Mouse (Mus musculus): ENCODE measurements at regions not wholly inside any gene's neighbourhood (a gene's known extent, or its start where the extent isn't known, plus 50 kb on each side); places are given as distances from the start of the nearest gene placed in this dataset.
"Not testable (repeated sequence)": the region's sequence is repeated elsewhere in the genome, so short reads cannot be mapped to it uniquely, and the experiment has no call there.

DNA sequence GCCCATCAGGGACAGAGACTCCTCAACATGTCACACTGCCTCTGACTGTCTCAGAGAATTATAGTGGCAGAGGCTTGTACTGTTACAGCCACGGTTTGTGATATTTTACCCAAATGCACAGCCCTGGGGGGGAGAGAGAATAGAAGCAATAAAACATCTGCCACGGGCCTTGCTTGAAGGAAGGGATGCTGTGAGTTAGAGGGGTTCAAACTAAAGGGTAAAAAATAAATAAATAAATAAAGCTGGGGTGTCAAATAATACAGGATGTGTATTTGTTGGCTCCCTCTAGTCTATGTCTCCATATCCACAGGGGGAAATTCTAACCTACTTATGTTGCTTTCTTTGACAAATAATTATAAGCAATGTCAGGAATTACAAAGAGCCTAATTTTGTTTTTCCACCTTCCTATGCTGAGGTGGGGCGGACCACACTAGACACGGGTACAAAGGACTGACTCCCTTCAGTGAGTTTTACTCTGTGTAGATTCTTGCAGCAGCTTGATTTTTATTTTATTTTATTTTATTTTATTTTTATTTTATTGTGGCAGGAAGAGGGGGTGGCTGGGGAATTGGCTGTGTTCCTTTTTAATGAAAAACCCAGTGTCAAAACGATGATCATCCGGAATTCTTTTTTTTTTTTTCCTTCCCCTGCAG is 281.3 kb downstream of the Gxylt1 start:
- Histone ChIP-seq H3K4me3 (ENCODE audit: control insufficient read depth, insufficient read depth, low read length) (no peak overlapping the region), H3K4me1 (replicated peaks; ENCODE audit: control insufficient read depth, insufficient read depth, low read length) (no peaks in the 10 kb centered on the region), H3K27ac (ENCODE audit: control insufficient read depth, insufficient read depth, low read length) (no peak overlapping the region), H3K36me3 (ENCODE audit: control insufficient read depth, insufficient read depth, low read length) (no peaks in the 10 kb centered on the region), H3K27me3 (ENCODE audit: control insufficient read depth, insufficient read depth, low read length) (no peaks in the 10 kb centered on the region)
- no peak for DNase-seq
- no peak for TF ChIP-seq POLR2A (IDR thresholded peaks at IDR 0.05; ENCODE audit: control insufficient read depth, extremely low read depth, insufficient read depth, low read length, poor library complexity)
- WGBS: 64% methylated on average over 6 of the region's 6 CpGs

GRCm38 (mm10) chr15:92975774-92976173 is 299.2 kb downstream of the Gxylt1 start:
- no peaks in the 10 kb centered on the region for H3K27me3 ChIP-seq (ENCODE audit: control insufficient read depth, insufficient read depth, low read length)
- no peaks in the 10 kb centered on the region for H3K4me1 ChIP-seq (replicated peaks; ENCODE audit: control insufficient read depth, insufficient read depth, low read length)
- no peak for DNase-seq
- H3K36me3 ChIP-seq (ENCODE audit: control insufficient read depth, insufficient read depth, low read length): no peaks in the 10 kb centered on the region
- TF ChIP-seq POLR2A (IDR thresholded peaks at IDR 0.05; ENCODE audit: control insufficient read depth, extremely low read depth, insufficient read depth, low read length, poor library complexity): no peak
- TF ChIP-seq CTCF (IDR thresholded peaks at IDR 0.05; ENCODE audit: borderline replicate concordance, control insufficient read depth, extremely low read depth, insufficient read depth, low read length, poor library complexity): no peak
- H3K27ac ChIP-seq (ENCODE audit: control insufficient read depth, insufficient read depth, low read length): no peak overlapping the region
- H3K4me3 ChIP-seq (ENCODE audit: control insufficient read depth, insufficient read depth, low read length): no peak overlapping the region
- WGBS: 87% methylated on average over 4 of the region's 4 CpGs

DNA sequence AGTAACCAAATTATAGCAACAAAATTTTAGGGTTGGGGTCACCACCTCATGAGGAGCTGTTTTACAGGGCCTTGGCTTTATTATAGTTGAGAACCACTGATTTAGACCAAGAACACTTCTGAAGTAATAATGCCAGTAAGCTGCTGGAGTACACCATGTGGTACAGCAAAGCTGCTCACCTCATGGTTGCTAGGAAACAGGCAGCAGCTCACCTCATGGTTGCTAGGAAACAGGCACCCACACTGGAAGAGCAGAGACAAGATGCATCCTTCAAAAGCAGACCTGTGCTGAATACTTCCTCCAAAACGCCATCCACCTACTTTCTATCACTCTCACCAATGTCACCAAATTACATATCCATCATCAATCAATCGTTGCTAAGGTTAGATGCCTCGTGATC is 300.0 kb downstream of the Gxylt1 start:
- WGBS: 86% methylated on average over 3 of the region's 3 CpGs
- no peaks in the 10 kb centered on the region for H3K27me3 ChIP-seq (ENCODE audit: control insufficient read depth, insufficient read depth, low read length)

GRCm38 (mm10) chr15:92973651-92974229 is 301.2 kb downstream of the Gxylt1 start:
- DNase-seq: no peak
- H3K27me3 ChIP-seq (ENCODE audit: control insufficient read depth, insufficient read depth, low read length): no peaks in the 10 kb centered on the region
- no peak overlapping the region for H3K4me3 ChIP-seq (ENCODE audit: control insufficient read depth, insufficient read depth, low read length)
- no peaks in the 10 kb centered on the region for H3K36me3 ChIP-seq (ENCODE audit: control insufficient read depth, insufficient read depth, low read length)
- WGBS: 86% methylated on average over 9 of the region's 9 CpGs
- H3K27ac ChIP-seq (ENCODE audit: control insufficient read depth, insufficient read depth, low read length): no peak overlapping the region
- TF ChIP-seq POLR2A (IDR thresholded peaks at IDR 0.05; ENCODE audit: control insufficient read depth, extremely low read depth, insufficient read depth, low read length, poor library complexity): no peak
- TF ChIP-seq CTCF (IDR thresholded peaks at IDR 0.05; ENCODE audit: borderline replicate concordance, control insufficient read depth, extremely low read depth, insufficient read depth, low read length, poor library complexity): no peak
- H3K4me1 ChIP-seq (replicated peaks; ENCODE audit: control insufficient read depth, insufficient read depth, low read length): no peaks in the 10 kb centered on the region

More for the DNA sequence above, 300.0 kb downstream of the Gxylt1 start:
- Histone ChIP-seq H3K4me1 (replicated peaks; ENCODE audit: control insufficient read depth, insufficient read depth, low read length) (no peaks in the 10 kb centered on the region), H3K4me3 (ENCODE audit: control insufficient read depth, insufficient read depth, low read length) (no peak overlapping the region), H3K36me3 (ENCODE audit: control insufficient read depth, insufficient read depth, low read length) (no peaks in the 10 kb centered on the region), H3K27ac (ENCODE audit: control insufficient read depth, insufficient read depth, low read length) (no peak overlapping the region)
- DNase-seq: no peak
- no peak for TF ChIP-seq CTCF (IDR thresholded peaks at IDR 0.05; ENCODE audit: borderline replicate concordance, control insufficient read depth, extremely low read depth, insufficient read depth, low read length, poor library complexity)
- TF ChIP-seq POLR2A (IDR thresholded peaks at IDR 0.05; ENCODE audit: control insufficient read depth, extremely low read depth, insufficient read depth, low read length, poor library complexity): no peak

DNA sequence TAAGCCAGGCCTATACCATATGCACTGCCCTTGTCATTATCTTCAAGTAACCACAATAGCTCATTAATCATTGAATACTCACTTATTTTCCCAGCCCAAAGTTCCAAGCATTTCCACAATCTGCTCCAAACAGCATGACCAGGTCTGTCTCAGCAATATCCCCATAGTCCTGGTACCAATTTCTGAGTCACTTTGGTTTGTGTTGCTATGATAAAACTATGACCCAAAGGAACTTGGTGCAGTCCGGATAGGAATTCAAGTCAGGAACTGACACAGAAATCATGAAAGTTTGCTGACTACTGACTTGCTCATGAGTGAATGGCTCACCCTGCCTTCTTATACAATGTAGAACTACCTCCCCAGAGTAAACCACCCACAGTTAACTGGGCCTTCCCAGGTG is 309.4 kb downstream of the Gxylt1 start:
- H3K27ac ChIP-seq (ENCODE audit: control insufficient read depth, insufficient read depth, low read length): no peak overlapping the region
- H3K27me3 ChIP-seq (ENCODE audit: control insufficient read depth, insufficient read depth, low read length): no peaks in the 10 kb centered on the region
- no peak for TF ChIP-seq CTCF (IDR thresholded peaks at IDR 0.05; ENCODE audit: borderline replicate concordance, control insufficient read depth, extremely low read depth, insufficient read depth, low read length, poor library complexity)
- no peak for TF ChIP-seq POLR2A (IDR thresholded peaks at IDR 0.05; ENCODE audit: control insufficient read depth, extremely low read depth, insufficient read depth, low read length, poor library complexity)
- no peaks in the 10 kb centered on the region for H3K36me3 ChIP-seq (ENCODE audit: control insufficient read depth, insufficient read depth, low read length)
- H3K4me3 ChIP-seq (ENCODE audit: control insufficient read depth, insufficient read depth, low read length): no peak overlapping the region
- no peaks in the 10 kb centered on the region for H3K4me1 ChIP-seq (replicated peaks; ENCODE audit: control insufficient read depth, insufficient read depth, low read length)
- WGBS: 92% methylated on average over 1 of the region's 1 CpGs
- no peak for DNase-seq

DNA sequence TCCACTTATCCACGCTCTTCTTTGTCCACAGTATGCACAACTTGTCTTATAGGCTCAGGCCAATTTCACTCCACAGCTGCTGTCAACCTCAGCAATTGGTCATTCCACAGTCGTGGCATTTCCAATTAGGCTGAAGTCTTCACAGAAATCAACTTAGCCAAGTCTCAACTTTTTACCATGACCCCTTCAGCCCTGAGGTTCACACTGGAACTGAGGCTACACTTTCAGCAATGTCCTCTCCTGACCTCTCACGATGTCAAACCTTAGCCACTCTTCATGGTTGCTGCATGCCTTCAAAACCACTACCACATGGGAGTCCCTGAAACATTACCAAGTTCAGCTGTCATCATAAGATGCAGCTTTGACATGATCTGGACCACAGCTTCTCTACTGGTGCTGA is 310.1 kb downstream of the Gxylt1 start:
- Histone ChIP-seq H3K4me1 (replicated peaks; ENCODE audit: control insufficient read depth, insufficient read depth, low read length) (no peaks in the 10 kb centered on the region), H3K27me3 (ENCODE audit: control insufficient read depth, insufficient read depth, low read length) (no peaks in the 10 kb centered on the region), H3K36me3 (ENCODE audit: control insufficient read depth, insufficient read depth, low read length) (no peaks in the 10 kb centered on the region), H3K27ac (ENCODE audit: control insufficient read depth, insufficient read depth, low read length) (no peak overlapping the region), H3K4me3 (ENCODE audit: control insufficient read depth, insufficient read depth, low read length) (no peak overlapping the region)
- no peak for DNase-seq
- 91% methylated on average over 3 of the region's 3 CpGs for WGBS
- TF ChIP-seq CTCF (IDR thresholded peaks at IDR 0.05; ENCODE audit: borderline replicate concordance, control insufficient read depth, extremely low read depth, insufficient read depth, low read length, poor library complexity): no peak
- TF ChIP-seq POLR2A (IDR thresholded peaks at IDR 0.05; ENCODE audit: control insufficient read depth, extremely low read depth, insufficient read depth, low read length, poor library complexity): no peak

DNA sequence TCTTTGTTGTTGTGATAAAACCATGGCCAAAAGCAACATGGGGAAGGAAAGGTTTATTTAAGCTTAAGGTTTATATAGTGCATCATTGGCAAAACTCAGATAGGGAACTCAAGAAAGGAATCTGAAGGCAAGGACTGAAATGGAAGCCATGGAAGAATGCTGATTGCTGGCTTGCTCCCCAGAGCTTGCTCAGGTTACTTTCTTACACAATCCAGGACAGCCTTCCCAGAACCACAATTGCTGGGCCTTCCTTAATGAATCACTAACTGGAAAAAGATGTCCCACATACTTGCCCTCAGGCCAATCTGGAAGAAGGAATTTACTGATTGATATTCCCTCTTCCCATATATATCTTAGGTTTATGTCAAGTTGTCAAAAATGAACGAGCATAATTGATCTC is 310.8 kb downstream of the Gxylt1 start:
- DNase-seq: no peak
- TF ChIP-seq POLR2A (IDR thresholded peaks at IDR 0.05; ENCODE audit: control insufficient read depth, extremely low read depth, insufficient read depth, low read length, poor library complexity): no peak
- no peak for TF ChIP-seq CTCF (IDR thresholded peaks at IDR 0.05; ENCODE audit: borderline replicate concordance, control insufficient read depth, extremely low read depth, insufficient read depth, low read length, poor library complexity)
- no peaks in the 10 kb centered on the region for H3K36me3 ChIP-seq (ENCODE audit: control insufficient read depth, insufficient read depth, low read length)
- H3K4me3 ChIP-seq (ENCODE audit: control insufficient read depth, insufficient read depth, low read length): no peak overlapping the region
- WGBS: 78% methylated on average over 1 of the region's 1 CpGs
- no peak overlapping the region for H3K27ac ChIP-seq (ENCODE audit: control insufficient read depth, insufficient read depth, low read length)
- no peaks in the 10 kb centered on the region for H3K27me3 ChIP-seq (ENCODE audit: control insufficient read depth, insufficient read depth, low read length)
- H3K4me1 ChIP-seq (replicated peaks; ENCODE audit: control insufficient read depth, insufficient read depth, low read length): no peaks in the 10 kb centered on the region

DNA sequence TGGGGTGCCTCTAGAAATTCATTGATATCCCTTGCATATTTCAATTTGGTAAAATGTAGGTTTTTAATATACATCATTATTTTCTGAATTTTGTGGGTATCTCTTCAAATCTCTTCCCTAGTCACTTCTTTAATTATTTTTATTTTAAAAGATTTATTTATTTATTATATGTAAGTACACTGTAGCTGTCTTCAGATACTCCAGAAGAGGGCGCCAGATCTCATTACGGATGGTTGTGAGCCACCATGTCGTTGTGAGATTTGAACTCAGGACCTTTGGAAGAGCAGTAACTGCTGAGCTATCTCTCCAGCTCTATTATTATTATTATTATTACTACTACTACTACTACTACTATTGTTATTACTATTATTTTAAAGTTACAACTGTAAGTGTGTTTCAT is 324.1 kb downstream of the Gxylt1 start:
- not testable (repeated sequence) for DNase-seq; H3K36me3 ChIP-seq (ENCODE audit: control insufficient read depth, insufficient read depth, low read length); H3K4me3 ChIP-seq (ENCODE audit: control insufficient read depth, insufficient read depth, low read length); H3K27ac ChIP-seq (ENCODE audit: control insufficient read depth, insufficient read depth, low read length); H3K4me1 ChIP-seq (replicated peaks; ENCODE audit: control insufficient read depth, insufficient read depth, low read length); H3K27me3 ChIP-seq (ENCODE audit: control insufficient read depth, insufficient read depth, low read length)
- 91% methylated on average over 3 of the region's 3 CpGs for WGBS

Data from thymus, adult 2 months (tissue).